Mouse (Mus musculus): ENCODE data around the gene Spic.
"Not testable (repeated sequence)": the region's sequence is repeated elsewhere in the genome, so short reads cannot be mapped to it uniquely, and the experiment has no call there.

Gene Spic

DNA sequence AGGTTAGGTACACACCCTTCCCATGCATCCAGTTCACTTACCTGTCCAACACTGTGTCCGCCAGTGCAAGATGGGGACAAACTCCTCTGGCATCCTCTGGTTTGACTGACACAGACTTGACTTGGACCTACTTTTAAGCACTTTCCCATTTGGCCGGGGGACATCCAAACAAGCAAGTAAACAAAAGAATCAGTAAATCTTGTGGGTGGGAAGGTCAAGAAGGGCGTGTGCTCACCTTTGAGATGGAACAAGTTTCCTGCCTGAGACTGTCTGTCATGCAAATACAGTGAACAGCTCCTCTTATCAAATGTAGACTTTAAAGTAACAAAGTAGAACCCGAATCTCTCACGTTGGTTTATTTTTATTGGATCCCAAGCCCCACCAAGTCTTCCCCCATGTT lies at the start of gene Spic:
Spic (minus strand) TSS at position 91 of the 400 bp plus-strand sequence.
- no peak for DNase-seq

- DNase-seq: no peak
Measured at GRCm38 (mm10) chr10:88732309-88732622, 47.5 kb upstream of the Spic start.

GRCm38 (mm10) chr10:88731496-88732308 lies 46.9 kb upstream of the Spic start:
- no peak for DNase-seq

- peak; percentile 97 for DNase-seq
Measured at GRCm38 (mm10) chr10:88730571-88731495, 46.0 kb upstream of the Spic start, which contains the start of gene Arl1. Gene Arl1 (plus strand): TSS chr10:88730858.

GRCm38 (mm10) chr10:88728166-88728565 lies 43.4 kb upstream of the Spic start:
- no peak for DNase-seq

GRCm38 (mm10) chr10:88727128-88727527 lies 42.3 kb upstream of the Spic start:
- peak; percentile 69 for DNase-seq

DNA sequence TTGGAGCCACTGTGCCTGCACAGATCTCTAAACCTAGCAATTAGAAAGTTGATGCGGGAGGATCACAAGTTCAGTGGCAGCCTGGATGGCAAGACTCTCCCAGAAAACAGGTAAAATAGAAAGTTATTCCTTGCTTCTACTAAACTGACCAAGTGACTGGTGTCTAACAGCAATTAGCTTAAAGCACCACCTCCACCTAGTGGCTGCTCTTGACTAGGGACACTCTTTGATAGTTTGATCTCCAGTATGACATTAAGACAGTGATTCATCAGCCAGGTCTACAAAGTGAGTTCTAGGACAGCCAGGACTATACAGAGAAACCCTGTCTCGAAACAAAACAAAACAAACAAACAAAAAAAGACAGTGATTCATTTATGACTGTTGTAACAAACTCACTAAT lies 40.5 kb upstream of the Spic start:
- peak; percentile 55 for DNase-seq

- no peak for DNase-seq
Measured at GRCm38 (mm10) chr10:88719618-88720017, 34.8 kb upstream of the Spic start.

GRCm38 (mm10) chr10:88717756-88718025 lies 32.9 kb upstream of the Spic start:
- DNase-seq: no peak

DNA sequence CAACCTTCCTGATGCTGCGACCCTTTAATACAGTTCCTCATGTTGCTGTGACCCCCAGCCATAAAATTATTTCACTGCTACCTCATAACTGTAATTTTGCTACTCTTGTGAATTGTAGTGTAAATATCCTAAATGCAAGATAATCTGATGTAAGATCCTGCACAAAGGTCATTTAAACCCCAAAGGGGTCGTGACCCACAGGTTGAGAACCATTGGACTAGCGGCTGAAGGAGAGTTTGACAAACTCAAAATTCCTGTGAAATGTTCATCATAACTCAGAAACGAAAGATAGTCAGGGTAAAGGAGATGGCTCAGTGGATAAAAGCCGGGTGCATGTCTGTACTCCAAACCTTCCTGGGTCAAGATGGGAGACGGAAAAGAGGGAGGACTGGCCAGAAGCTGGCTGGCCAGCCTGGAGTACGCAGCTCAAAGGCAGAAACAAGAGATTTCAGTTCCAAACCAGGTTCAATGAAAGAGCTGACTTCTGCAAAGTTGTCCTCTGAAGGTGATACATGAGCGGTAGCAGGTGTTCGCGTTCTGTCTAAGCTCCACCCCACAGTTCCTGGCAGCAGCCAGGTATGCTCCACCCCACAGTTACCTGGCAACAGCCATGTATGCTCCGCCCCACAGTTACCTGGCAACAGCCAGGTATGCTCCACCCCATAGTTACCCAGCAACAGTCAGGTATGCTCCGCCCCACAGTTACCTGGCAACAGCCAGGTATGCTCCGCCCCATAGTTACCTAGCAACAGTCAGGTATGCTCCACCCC lies 32.4 kb upstream of the Spic start:
- no peak for DNase-seq

DNA sequence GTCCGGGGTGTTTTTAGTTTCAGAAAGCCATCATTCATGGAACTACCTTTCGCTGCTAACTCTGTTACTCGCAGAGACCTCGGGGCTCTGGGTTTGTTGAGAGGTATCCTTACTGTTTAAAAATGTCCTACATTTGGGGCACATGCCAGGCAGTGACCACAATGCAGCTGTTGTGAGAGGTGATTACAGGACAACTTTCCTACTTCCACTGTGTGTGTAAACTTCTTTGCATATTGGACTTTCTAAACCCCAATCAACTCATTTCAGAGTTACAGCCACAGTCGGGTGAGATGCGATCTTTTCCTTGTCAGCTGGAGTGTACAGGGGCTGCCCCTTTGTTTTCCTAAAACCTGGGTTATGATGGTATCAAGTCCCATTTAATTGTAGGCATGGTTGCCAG lies 30.8 kb upstream of the Spic start:
- DNase-seq: no peak

- DNase-seq: no peak
Measured at GRCm38 (mm10) chr10:88714744-88715143, 29.9 kb upstream of the Spic start.

GRCm38 (mm10) chr10:88712359-88712758 lies 27.5 kb upstream of the Spic start:
- no peak for DNase-seq

DNA sequence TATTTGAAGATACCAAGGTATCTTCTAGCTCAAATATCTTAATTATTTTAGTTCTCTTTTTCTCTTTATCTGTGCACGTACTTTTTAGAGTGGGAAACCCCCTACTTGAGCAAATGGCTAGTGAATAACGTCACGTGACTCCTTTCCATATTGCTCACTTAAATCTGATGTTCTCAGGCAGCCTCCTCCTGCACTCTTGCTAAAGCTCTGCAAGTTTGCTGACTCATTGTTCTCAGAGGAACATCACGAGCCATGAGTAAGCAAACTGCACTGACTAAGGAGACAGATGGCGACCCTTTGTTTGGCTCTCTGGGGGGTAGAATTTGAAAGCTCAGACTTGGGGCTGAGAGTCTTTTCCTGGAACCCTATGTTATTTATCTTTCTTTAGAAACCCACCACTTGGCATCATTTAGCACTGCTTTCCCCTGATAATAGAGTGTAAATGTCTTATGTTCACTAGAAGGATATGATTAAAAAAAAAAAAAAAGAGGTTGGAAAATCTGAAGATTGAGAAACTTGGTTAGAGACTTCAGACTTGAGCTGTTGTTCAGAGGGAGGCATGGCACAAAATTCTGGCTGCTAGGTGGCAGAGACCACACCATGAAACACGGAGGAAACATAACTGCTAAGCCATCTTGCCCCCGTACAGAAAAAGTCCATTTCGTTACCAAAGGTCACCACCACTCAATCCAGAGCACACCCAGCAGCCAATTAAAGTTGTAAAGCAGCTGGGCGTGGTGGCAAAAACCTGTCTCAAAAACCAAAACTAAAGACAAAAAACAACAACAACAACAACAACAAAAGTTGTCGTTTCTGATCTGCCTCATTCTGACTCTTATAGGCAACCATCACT lies 24.1 kb upstream of the Spic start:
- no peak for DNase-seq

DNA sequence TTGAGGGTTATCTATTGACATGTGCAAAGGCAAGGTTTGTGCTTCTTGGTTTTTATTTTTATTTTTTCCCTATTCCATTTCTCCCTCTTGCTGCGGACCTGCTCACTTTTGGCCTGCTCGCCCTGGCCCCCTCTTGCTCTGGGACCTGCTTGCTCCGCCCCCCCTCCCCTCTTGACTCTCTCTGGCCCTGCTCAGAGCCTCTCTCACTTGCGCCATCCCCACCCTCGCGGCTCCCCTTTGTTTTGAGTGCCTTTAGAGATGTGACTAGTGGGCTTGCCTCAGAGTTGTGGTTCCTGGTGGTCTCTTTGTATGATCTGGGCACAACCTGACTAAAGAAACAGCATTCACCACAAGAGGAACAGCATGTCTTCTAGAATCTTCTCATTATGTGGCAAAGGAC lies 16.1 kb upstream of the Spic start:
- DNase-seq: no peak

GRCm38 (mm10) chr10:88682904-88683563 lies 1.8 kb downstream of the Spic start:
- no peak for DNase-seq

GRCm38 (mm10) chr10:88672825-88673224 lies 12.0 kb downstream of the Spic start:
- DNase-seq: no peak

GRCm38 (mm10) chr10:88672123-88672522 lies 12.7 kb downstream of the Spic start:
- no peak for DNase-seq

DNA sequence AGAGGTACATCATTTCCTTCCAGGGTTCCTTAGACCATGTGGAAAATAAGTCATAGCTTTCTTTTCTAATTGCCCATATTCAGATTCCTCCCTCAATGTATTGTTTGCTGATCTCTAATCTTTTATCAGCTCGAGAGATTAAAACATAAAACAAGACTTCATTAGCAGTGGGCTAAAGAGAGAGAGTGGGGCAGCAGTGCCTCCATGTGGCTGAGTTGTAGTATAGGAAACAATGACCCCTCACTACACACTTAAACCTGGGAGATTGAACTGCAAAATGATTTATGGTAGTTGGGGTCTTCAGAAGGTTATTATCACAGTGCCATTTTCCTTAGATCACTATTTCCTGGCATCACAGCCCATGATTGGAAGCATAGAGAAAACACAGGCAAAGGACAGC lies 15.1 kb downstream of the Spic start:
- DNase-seq: peak; percentile 49

GRCm38 (mm10) chr10:88663856-88664255 lies 21.0 kb downstream of the Spic start:
- not testable (repeated sequence) for DNase-seq

GRCm38 (mm10) chr10:88658918-88659317 lies 25.9 kb downstream of the Spic start:
- DNase-seq: no peak

DNA sequence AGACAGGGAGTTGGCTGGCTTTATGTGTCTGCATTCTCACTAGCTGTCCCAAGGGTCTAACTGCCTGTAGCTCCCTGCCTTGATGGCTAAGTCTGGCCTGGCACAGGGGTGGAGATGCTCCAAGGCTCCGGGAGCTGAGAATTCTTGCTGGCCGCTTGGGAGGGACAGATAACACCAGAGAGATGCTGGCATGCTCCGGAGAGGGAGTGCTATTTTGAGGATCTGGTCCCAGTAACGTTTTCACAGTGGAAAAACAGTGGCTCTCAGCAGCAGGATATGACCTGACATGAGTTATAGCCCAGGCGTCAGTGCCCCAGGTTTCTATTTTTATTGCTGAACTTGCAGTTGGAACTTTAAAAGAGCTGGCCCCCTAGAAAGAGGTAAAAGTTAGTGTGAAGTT lies 39.4 kb downstream of the Spic start:
- peak; percentile 25 for DNase-seq
